Mouse (Mus musculus) thymus, postnatal 25 days (tissue): ENCODE measurements around the gene Adamts18.

Experiments used
- DNase-seq: peaks from one replicate; pipeline ENCODE4 v3.0.0; 2022

Adamts18 gene

DNA sequence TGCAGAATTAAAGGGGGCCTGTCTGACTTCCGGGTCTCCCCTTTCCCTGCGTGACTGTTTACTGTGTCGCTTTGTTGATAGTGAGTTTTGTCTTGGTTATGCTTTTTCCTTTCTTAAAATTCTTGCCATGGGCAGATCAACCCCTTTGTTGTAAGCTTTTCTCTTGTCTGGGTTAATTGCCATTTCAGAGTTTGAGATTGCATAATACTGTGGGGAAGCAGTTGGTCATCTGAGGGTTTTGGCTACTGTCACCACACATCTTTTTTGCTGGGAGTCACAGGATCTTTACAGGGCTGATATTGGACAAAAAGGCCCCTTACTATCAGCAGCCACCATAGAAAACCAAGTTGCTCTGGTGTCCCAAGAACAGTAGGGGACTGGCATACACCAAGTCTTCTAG is 96.2 kb downstream of the Adamts18 start:
- DNase-seq: no peak

DNA sequence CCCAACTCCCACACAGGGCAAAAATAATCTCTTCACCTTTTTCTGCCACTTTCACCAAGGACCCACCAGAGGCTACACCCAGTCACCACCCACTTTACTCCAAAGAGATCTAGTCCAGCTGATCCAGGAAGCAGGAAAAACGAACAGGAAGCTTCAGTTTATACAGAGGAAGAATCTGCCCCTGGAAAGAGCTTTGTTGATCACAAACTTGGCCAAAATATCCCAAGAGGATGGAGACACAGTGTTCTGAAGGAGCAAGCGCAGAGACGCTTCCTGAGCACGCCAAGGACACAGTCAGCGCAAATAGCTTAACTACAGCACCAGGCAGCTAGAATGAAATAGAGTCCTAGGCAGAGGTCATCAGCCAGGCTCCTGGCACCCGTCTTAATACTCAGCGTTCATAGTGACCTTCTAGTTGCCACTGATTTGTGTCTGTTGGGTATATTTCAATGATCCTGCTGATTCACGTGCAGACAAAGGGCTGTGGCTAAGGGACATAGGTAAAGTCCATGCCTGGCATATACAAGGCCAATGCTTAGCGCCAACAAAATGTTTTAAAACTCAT is 113.0 kb downstream of the Adamts18 start:
- DNase-seq: no peak

- no peak for DNase-seq
Measured at GRCm38 (mm10) chr8:113725331-113725730, 123.2 kb downstream of the Adamts18 start.

GRCm38 (mm10) chr8:113723873-113724538 is 124.5 kb downstream of the Adamts18 start:
- no peak for DNase-seq

- DNase-seq: no peak
Measured at GRCm38 (mm10) chr8:113721459-113721858, 127.1 kb downstream of the Adamts18 start.

DNA sequence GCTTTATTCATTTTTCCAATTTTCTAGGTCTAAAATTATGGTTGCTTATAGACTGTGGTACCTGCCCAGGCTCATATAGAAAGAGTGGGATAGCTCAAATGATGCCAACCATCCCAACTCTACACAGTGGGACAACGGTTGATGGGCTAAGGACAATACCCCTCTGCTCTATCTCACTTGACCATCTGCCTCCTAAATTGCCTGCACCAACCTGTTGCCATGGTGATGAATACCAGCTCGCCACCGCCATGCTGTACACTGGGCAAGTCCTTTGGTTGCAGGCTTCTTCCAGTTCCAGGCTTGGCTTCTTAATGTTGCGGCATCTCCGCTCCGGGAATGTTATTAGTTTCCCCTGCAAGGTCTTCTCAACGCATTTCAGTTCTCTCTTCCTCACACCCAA is 143.6 kb downstream of the Adamts18 start:
- DNase-seq: no peak

GRCm38 (mm10) chr8:113691622-113692343 is 156.8 kb downstream of the Adamts18 start:
- DNase-seq: no peak

- DNase-seq: no peak
Measured at GRCm38 (mm10) chr8:113688543-113688915, 160.0 kb downstream of the Adamts18 start.

DNA sequence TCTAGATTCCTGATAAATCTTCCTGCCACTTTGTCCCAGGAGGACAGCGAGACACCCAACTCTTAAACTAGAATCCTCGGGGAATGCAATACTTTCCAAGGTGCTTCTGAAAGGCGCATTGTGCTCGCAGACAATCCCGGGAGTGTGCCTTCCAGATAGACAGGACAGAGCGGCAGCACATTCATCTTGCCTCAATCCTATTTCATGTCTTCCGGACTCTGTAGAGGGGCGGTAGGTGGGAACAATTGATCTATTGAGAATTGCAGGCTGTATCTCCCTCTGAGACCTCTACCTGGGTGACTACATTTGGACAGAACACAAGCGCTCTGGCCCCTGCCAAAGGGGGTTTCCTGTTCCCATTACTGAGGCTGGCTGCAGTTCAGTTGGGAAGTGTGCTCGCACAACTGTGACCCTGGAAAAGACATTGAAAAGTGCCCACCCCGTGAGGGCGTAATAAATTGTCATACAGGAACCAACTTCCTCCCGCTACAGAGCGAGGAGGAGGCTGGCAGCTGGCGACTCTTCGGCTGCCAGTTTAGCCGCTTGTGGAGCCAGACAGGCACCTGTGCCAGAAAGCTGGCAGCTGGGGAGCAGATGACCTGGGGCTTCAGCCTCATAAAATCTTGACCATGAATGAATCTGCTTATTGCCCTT is 160.5 kb downstream of the Adamts18 start:
- DNase-seq: no peak

DNA sequence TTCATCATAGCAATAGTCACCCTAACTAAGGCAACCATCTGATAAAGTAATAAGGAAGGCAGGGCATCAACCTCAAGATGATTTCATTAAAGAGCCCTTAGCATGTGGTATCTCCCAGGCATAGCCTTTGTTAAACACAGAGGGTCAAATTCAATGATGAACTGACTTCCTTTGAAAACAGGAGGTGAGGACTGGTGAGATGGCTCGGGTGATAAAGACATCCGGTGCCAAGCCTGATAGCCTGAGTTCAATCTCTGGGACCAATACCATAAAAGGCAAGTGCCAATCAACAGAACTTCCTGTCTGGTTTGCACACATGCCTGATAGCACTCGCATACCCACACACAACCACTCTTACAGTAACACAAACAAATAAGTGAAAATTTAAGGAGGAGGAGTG is 169.2 kb downstream of the Adamts18 start:
- DNase-seq: no peak

DNA sequence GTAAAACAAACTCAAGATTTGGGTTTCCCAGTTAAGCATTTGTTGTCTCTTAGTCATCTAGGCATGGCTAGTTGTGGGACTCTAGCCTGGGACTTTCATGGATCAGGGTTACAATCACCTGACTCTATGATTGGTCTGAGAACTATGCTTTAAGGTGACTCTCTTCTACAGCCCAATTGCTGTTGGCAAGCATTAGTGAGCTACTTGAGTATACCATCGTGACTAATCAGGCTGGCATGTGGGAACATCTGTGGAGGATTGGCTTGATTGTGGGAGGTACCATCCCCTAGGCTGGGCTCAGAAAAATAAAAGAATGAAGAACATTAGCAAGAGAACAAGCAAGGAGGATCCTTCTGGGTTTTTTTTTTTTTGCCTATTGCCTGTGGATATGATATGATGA is 171.7 kb downstream of the Adamts18 start:
- no peak for DNase-seq

- no peak for DNase-seq
Measured at GRCm38 (mm10) chr8:113675281-113675680, 173.3 kb downstream of the Adamts18 start.

GRCm38 (mm10) chr8:113674611-113675010 is 173.9 kb downstream of the Adamts18 start:
- no peak for DNase-seq

DNA sequence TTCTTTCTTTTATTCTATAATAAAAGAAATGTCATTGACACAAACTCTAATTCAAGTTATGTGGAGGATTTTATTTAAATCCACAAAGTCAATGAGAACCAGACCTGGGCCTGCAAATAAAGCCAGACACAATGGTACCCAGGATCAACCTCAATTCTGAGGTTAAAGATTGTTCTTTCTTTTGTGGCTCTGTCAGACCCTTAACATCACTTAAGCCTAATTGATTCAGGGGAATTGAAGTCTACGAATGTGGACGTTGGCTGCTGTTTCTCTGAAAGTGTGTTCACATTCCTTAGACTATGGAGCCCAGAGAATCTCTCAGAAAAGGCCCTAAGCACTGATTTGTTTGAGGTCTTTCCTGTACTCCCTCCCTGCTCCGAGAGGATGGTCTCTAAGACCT is 175.2 kb downstream of the Adamts18 start:
- no peak for DNase-seq

- no peak for DNase-seq
Measured at GRCm38 (mm10) chr8:113672599-113673255, 175.8 kb downstream of the Adamts18 start.

GRCm38 (mm10) chr8:113669924-113670323 is 178.6 kb downstream of the Adamts18 start:
- no peak for DNase-seq

DNA sequence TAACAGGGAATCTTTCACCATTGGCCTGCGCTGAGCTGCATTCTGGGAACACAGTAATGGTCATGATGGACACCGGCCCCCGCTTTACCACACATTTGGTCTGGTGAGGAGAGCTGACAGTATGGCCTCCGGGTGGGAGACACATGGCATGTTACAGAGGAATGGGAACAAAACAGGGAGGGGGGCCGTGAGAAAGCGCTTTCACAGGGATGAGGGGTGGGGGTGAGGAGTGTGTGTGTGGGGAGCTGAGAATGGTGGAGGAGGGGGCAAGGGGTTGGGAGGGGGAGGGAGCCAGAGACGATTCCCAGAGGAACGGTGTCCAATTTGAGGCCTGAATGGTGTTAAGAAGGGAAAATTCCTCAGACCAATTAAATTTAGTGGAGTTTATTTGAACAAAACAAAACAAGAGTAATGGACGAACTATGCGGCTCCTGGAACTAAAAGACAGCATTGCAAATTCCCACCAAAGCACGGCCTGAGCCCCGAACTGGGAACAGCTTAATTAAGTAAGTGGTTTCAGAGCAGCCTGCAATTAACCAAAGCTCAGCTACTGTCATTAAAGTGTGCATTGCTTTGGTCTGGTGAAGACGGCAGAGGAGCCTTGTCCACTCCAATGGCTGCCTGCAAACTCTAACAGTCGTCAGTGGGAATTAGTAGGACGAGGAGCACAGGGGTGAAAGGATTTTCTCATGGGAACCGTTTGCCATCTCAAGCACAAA is 181.7 kb downstream of the Adamts18 start:
- no peak for DNase-seq

- DNase-seq: no peak
Measured at GRCm38 (mm10) chr8:113665951-113666350, 182.6 kb downstream of the Adamts18 start.

DNA sequence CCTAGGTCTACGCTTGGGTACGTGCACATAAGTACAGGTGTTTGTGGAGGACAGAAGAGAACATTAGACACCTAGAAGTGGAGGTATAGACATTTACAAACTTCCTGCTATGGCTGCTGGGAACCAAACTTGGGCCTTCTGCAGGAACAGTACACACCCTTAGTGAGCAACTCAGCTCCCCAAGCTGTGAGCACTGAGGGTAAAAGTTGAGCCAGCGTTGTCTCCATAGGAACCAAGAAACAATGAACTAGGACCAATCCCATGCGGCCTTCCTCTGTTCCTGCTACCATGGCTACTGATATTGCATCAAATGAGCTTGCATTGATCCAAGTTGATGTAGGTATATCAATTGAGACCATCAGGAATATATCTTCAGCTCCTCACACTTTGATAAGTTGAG is 183.5 kb downstream of the Adamts18 start:
- DNase-seq: no peak

GRCm38 (mm10) chr8:113664544-113664943 is 184.0 kb downstream of the Adamts18 start:
- peak; percentile 61 for DNase-seq

DNA sequence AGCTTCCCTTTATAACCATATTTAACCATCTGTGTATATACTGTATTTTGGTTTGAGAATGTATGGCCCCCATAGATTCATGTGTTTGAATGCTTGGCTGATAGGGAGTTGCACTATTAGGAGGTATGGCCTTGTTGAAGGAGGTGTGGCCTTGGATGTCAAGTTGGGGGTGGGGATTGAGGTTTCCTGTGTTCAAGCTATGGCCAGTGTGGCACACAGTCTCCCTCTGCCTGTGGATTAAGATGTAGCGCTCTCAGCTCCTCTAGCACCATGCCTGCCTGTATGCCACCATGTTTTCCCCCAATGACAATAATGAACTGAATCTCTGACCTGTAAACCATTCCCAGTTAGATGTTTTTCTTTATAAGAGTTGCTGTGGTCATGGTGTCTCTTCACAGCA is 188.4 kb downstream of the Adamts18 start:
- no peak for DNase-seq

DNA sequence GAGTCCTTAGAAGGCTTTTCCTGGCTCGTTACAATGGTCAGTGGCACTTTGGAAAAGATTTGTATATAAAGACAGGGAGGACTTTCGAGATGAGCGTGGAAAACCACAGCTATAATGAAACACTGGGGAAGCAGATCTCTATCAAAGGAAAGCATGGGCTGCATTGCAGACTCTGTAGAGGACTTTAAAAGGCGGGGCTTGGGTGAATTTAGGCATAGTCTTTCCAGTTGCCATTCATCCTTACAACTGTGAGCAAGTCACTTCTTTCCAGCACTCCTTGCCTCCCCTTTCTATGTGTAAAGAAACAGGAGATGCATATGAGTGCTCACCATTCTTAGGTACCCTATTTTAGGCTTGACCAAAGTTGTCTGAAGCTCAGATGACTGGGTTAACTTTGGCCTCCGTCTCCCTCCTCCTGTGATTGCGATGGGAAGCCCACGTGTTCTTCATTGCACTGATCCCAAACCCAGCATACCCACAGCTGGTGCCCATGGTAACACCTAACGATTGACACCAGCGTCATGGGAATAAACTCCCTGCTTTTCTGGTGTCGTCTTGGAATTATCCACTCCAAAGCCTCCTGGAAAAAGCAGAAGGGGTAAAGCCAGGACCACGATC is 191.7 kb downstream of the Adamts18 start:
- no peak for DNase-seq
